Mouse (Mus musculus) thymus, postnatal 36 days (tissue): Measurements from ENCODE around the gene Prdm9.
"Not testable (repeated sequence)": the region's sequence is repeated elsewhere in the genome, so short reads cannot be mapped to it uniquely, and the experiment has no call there.

Source experiments
- DNase-seq, 2 experiments: peaks; one replicate each; pipeline ENCODE4 v3.0.0; 2022; ENCODE audit warnings: mixed read lengths in 2 of 2

The Prdm9 gene

DNA sequence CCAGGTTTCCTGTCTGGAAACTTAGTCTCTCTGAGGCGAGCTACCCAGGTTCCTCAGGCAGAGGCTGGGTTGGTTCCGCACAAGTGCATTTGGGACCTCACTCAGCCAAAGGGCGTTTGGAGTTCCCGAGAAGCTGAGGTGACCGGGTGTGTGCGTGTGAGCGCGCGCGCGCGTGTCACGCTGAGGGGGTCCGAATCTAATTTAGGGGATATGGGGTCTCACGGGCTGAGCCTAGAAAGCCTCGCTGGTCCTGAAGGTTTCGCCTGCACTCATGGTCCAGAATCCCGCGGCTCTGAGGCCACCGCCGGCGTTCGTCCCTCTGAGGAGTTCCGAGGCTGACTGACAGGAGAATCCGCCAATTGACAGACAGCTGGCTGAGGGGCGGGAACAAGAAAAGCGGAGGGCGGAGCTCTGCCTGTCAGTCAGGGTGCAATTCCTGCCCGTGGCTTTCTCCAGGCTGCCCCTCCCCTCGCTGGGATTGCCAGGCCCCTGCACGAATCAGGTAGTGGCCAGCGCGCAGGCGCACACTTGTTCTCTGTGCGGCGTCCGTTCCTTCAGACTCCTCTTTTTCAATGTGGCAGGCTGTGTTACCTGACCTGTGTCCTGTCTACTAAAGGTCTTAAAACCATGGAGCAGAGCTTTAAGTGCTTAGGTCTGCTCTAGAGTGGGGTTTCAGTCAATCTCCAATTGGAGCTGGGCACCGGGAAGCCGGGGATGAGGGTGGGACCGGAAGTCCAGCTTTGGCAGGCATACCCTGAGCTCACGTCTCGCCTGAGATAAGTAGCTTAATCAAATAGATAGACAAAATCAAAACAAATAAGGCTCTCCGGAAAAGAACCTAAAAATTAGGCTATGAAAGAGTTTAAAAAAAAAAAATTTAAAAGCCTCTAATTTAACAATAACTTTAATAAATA lies at the start of gene Prdm9:
Prdm9 (minus strand) TSS at position 341 of the 914 bp plus-strand sequence.
- DNase-seq = peak; percentile 99 to 100

DNA sequence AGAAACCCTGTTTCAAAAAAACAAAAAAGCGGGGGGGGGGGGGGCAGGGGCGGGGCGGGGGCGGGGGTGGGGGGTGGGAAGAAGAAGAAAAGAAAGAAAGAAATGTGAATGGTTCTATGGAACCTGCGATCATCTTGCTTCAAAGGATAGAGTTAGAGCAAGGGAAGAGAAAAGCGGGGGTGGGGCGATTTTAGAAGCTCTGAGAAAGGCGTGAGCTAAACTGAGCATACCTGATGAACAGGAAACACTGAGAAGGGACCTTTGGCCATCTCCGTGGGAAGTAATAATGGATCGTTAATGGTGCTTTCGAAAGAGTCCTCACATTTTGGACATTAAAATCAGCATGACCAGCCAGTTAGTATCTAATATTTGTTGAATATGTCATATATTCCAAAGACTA lies 35.3 kb upstream of the Prdm9 start:
- no peak for DNase-seq

GRCm38 (mm10) chr17:15591216-15591881 lies 27.2 kb upstream of the Prdm9 start:
- DNase-seq = no peak

DNA sequence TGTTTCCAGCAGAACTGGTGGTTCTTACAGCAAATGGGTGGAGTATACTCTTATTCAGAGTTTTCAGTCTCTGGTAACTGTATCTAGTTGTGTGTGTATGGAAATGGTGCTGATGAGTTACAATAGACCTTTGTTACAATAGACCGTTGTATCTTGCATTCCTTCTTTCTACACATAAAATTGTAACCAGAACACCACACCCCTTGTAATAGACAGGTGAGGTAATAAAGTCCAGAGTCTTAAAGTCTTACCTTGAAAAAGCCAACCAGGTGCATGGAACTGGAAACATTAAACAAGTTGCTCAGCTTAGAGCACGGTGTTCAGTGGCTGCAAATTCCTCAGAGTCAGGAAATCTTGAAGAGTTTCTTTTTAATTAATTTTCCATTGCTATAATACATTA lies 24.0 kb upstream of the Prdm9 start:
- DNase-seq = no peak

DNA sequence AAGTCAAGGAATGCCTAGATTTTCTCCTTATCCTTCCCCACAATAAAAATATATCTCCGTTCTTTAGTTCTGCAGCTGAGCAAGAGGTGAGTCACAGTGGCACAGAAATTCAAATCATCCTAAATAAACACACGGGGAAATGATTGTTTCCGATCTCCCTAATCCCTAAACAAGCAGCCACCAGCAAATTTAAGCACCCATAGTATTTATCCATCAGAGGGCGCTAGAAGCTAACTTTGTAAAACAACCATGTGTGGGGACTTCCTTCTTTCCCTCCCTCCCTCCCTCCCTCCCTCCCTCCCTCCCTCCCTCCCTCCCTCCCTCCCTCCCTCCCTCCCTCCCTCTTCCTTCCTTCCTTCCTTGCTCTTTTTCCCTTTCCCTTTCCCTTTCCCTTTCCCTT lies 21.5 kb upstream of the Prdm9 start:
- no peak for DNase-seq

DNA sequence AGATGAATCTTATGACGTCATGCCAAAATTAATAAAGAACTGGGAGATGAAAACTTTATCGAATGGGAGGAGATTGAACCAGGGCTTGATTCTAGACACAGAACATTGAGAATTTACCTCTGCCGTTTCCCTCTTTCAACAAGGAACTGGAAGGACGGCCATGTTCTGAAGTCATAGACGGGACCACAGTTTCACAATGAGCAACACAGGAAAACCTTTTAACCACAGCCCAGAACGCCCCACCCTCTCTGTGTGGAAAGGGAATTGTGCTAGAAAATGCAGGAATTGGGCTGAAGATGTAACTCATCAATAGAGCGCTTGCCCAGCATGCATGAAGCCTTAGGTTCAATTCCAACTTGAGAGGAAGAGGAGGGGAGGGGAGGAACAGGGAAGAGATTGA lies 18.9 kb upstream of the Prdm9 start:
- no peak for DNase-seq

DNA sequence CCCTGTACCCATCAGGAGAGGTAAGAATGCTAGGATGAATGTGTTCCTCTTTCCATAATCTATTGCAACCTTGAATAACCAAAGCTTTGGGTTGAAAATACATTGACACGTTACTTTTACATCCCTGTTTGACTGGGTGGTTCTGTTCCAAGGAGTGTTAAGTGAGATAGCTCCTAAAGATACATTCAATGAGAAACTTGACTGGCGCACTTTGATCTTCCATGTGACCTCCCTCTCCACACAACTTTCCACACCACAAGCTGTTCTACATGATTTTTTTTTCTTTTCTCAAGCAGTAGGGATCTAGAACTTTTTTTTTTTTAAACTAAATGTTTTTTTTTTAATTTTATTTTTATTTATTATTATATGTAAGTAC lies 15.9 kb upstream of the Prdm9 start:
- no peak for DNase-seq

- no peak for DNase-seq
Observed at GRCm38 (mm10) chr17:15579410-15580071, 15.4 kb upstream of the Prdm9 start.

- DNase-seq = no peak
Observed at GRCm38 (mm10) chr17:15577291-15577694, 13.1 kb upstream of the Prdm9 start.

DNA sequence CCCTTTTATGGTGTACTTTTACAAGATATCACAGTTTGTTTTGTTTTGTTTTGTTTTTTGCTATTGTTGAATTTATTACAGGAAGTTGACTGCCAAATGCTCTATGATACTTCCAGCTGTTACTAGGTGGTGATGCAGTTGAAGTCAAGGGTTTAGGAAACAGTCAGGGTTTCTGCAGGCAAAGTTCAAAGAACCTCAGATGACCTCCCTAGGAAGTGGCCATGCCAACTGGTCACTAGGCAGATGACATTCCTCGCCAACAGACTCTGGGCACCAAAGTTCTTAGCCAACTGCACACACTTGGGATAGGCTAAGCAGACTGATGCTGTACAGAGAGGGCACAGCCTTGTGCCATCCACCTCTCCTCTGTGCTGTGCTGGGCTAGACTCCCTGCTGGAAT lies 10.9 kb upstream of the Prdm9 start:
- no peak for DNase-seq

GRCm38 (mm10) chr17:15566908-15567307 lies 2.8 kb upstream of the Prdm9 start:
- DNase-seq = no peak

- peak in 1 of 2 experiments; percentile 7 for DNase-seq
Observed at GRCm38 (mm10) chr17:15564928-15565300, 760 bp upstream of the Prdm9 start.

DNA sequence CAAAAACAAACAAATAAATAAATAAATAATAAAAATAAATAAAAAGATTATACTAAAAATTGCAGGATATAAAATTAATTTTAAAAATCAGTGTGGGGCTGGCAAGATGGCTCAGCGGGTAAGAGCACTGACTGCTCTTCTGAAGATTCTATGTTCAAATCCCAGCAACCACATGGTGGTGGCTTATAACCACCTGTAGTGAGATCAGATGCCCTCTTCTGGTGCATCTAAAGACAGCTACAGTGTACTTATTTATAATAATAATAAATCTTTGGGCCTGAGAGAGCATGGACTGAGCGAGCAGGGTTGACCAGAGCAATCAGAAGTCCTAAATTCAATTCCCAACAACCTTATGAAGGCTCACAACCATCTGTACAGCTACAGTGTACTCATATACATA lies 4.2 kb downstream of the Prdm9 start:
- no peak for DNase-seq

DNA sequence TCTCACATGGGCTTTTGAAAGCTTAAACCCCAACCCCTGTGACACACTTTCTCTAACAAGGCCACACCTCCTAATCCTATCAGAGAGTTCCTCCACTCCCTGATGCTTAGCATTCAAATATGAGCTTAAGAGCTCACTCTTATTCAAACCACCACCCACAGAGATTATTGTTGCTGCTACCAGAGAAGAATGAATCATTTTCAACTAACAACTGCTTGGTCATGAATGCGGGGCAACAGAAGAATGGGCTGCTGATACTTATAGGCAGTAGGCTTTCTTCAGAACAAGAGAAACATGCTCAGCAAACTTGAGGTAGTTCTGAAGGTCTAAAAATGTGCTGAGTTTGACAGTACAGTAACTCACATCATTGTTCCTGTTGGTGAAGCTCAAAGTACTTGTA lies 14.4 kb downstream of the Prdm9 start:
- DNase-seq = no peak

DNA sequence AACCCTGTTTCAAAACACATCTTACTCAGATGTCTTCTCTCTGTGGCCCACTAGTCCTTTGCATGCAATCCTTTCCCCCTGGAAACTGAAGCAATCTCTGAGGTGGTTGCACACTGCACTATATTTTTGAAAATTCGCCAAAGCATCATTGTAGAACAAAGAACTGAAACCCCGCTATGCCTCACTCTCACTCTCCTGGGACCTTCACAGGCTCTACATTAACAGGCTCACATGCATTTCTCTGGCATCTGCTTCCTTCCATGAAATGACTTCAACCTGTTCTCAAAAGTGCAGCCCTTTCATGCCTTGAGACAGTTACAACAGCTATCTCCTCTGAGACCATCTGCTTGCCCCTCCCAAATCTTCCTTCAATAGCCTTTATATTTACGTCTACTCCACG lies 17.7 kb downstream of the Prdm9 start:
- no peak for DNase-seq

DNA sequence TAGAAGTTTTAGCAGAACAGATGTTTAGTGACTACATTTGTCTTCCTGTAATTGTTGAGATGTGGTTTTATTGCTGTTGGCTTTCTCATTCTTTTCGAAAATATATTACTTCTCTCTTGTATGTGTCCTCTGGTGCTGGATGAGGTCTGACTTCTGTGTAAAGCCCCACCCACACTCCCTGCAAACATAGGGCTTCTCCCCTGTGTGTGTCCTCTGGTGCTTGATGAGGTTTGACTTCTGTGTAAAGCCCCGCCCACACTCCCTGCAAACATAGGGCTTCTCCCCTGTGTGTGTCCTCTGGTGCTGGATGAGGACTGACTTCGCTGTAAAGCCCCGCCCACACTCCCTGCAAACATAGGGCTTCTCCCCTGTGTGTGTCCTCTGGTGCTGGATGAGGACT lies 20.3 kb downstream of the Prdm9 start:
- DNase-seq = not testable (repeated sequence)

DNA sequence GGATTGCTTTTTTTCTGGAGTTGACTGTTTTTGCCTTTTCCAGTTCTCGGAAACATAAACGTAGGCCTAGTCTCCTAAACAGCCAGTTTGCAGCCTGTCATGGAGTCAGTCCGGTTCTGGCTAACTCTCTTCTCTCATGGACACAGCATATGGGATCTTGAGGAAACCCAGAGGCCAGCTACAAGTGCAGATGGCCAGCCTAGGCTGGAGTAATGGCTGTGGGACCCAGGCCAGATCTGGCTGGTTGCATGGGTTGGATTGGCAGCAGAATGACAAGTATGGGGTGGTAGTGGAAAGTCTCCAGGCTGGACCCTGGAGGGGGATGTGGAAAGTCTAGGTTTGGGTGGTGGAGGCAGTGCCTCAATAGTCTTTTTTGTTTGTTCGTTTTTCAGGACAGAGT lies 23.8 kb downstream of the Prdm9 start:
- no peak for DNase-seq

- no peak for DNase-seq
Observed at GRCm38 (mm10) chr17:15536457-15536904, 27.7 kb downstream of the Prdm9 start.

GRCm38 (mm10) chr17:15535943-15536342 lies 28.2 kb downstream of the Prdm9 start:
- DNase-seq = no peak

- no peak for DNase-seq
Observed at GRCm38 (mm10) chr17:15535162-15535800, 28.9 kb downstream of the Prdm9 start.

DNA sequence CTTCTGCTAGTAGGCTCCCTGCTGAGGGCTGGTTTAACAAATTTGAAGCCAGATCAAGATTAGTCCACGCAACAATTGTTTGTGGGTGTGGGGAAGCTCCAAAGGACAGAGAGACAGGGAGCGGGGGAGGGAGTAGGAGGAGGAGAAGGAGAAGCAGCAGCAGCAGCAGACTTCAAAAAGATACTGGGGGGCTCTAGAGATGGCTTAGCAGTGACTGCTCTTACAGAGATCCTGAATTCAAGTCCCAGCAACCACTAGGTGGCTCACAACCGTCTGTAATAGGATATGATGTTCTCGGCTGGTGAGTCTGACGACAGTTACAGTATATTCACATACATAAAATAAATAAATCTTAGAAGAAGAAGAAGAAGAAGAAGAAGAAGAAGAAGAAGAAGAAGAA lies 34.0 kb downstream of the Prdm9 start:
- peak; percentile 50 to 51 for DNase-seq

DNA sequence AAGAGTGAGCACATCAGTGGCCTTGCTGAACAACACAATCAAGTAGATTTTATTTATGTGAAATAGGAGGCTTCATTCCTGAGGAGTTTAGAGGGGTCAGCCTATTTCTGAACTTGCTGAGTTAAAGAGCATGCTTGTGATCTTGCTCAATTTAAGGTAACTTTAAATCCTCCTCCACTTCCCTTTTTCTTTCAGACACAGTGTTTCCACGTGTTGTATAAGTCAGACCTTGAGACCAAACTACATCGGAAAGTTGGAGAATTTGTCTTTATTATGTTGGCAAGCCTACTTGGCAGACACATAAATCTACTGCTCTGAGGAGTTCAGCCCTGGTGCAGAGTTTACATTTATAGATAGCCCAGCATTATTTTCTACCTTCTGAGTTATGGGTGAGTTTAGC lies 35.3 kb downstream of the Prdm9 start:
- no peak for DNase-seq

GRCm38 (mm10) chr17:15527811-15528136 lies 36.4 kb downstream of the Prdm9 start:
- DNase-seq = no peak
